Comparison of ENCODE assay signal across 17 mouse cellular contexts in genomic region chr8:88637092-88638000, GRCm38 (mm10). TPM values are rescaled to one million over a fixed set of nuclear protein-coding genes. Genes with fewer than 3 reads are reported as not detected.
DNase-seq lines count a peak whose midpoint lies in the region; ATAC-seq lines count a peak whose summit lies in the region.
"Had no signal": no experiment of that assay in that cellular context is flagged by ENCODE, and none has a peak within 500 bp of the region (broad histone marks: within the 10 kb centered on the region; RNA-seq: fewer than 3 reads in every experiment).

No protein-coding gene starts in this region.

- WGBS in forebrain, embryonic 15.5 days = 61% methylated on average over 9 of the region's 9 CpGs
- WGBS in intestine, embryonic 15.5 days = 79% methylated on average over 9 of the region's 9 CpGs

- DNase-seq in lung, postnatal 4 days = peak; percentile 43 to 54
- DNase-seq in lung, postnatal 10 days = no peak
- DNase-seq in gastrocnemius, postnatal 10 days = no peak
- DNase-seq: adrenal gland, postnatal 36 days; kidney, adult 2 months; kidney, postnatal 4 days; layer of hippocampus, postnatal 36 days had no signal

- H3K4me1 ChIP-seq in forebrain, embryonic 15.5 days = no peaks in the 10 kb centered on the region
- 0 out of 2 replicates have a peak, but pooled peaks cover 7% of the 10 kb centered on the region for H3K4me1 ChIP-seq in intestine, embryonic 15.5 days (replicated peaks)
- H3K4me1 ChIP-seq: neural tube, embryonic 13.5 days had no signal

- H3K9me3 ChIP-seq in forebrain, embryonic 15.5 days = no peaks in the 10 kb centered on the region
- no peaks in the 10 kb centered on the region for H3K9me3 ChIP-seq in intestine, embryonic 15.5 days
- H3K9me3 ChIP-seq: neural tube, embryonic 13.5 days had no signal

- no peak overlapping the region for H3K4me3 ChIP-seq in forebrain, embryonic 15.5 days
- no peak overlapping the region for H3K4me3 ChIP-seq in intestine, embryonic 15.5 days (replicated peaks)
- H3K4me3 ChIP-seq: heart, adult 2 months; neural tube, embryonic 13.5 days had no signal

- H3K27ac ChIP-seq in forebrain, embryonic 15.5 days (replicated peaks) = no peak overlapping the region
- no peak overlapping the region for H3K27ac ChIP-seq in intestine, embryonic 15.5 days
- H3K27ac ChIP-seq: heart, adult 2 months; hindbrain, embryonic 14.5 days; neural tube, embryonic 13.5 days had no signal

- no peak overlapping the region for H3K4me2 ChIP-seq in forebrain, embryonic 15.5 days (replicated peaks)
- H3K4me2 ChIP-seq in intestine, embryonic 15.5 days (replicated peaks) = no peak overlapping the region
- H3K4me2 ChIP-seq: hindbrain, embryonic 14.5 days; liver, embryonic 11.5 days; neural tube, embryonic 13.5 days had no signal

- ATAC-seq in common myeloid progenitor, adult 5-6 weeks (replicated peaks; ENCODE audit: low read depth, poor library complexity, severe bottlenecking) = peak; percentile 43
- peak; percentile 66 for ATAC-seq in neutrophil, adult 5-6 weeks (ENCODE audit: extremely low read depth, insufficient number of reproducible peaks, low FRiP score, poor library complexity, severe bottlenecking)
- no peak for ATAC-seq in forebrain, embryonic 15.5 days (replicated peaks)
- ATAC-seq in intestine, embryonic 15.5 days = no peak
- ATAC-seq: activated CD4-positive, CD25-positive, alpha-beta regulatory T cell, adult 4 months; forebrain, embryonic 14.5 days had no signal

- no peaks in the 10 kb centered on the region for H3K27me3 ChIP-seq in forebrain, embryonic 15.5 days
- no peaks in the 10 kb centered on the region for H3K27me3 ChIP-seq in intestine, embryonic 15.5 days (replicated peaks)
- H3K27me3 ChIP-seq: neural tube, embryonic 13.5 days had no signal

- no peak overlapping the region for H3K9ac ChIP-seq in forebrain, embryonic 15.5 days (replicated peaks)
- no peak overlapping the region for H3K9ac ChIP-seq in intestine, embryonic 15.5 days
- H3K9ac ChIP-seq: hindbrain, embryonic 14.5 days; neural tube, embryonic 13.5 days had no signal

- H3K36me3 ChIP-seq in forebrain, embryonic 15.5 days = no peaks in the 10 kb centered on the region
- no peaks in the 10 kb centered on the region for H3K36me3 ChIP-seq in intestine, embryonic 15.5 days
- H3K36me3 ChIP-seq: neural tube, embryonic 13.5 days had no signal

RNA-seq across cellular contexts. Expression of gene Snx20, which starts 1.4 kb away (rescaled TPM):
- 10.4 and 10.7 TPM in 2 replicates for total RNA-seq in common myeloid progenitor, adult 5-6 weeks (2017)
- 118 and 128 TPM in 2 replicates for total RNA-seq in neutrophil, adult 5-6 weeks (2017)
- polyA plus RNA-seq in forebrain, embryonic 15.5 days (2015; fragmentation: Nextera tagmentation; extraction: Ambion mirVana) = 0.81 and 1.2 TPM in 2 replicates
- 1 to 10 TPM in 1 of 2 experiments, under 1 TPM in 1; 0.63 to 1.1 TPM for total RNA-seq in gastrocnemius, postnatal 10 days (2021)
- polyA plus RNA-seq in intestine, embryonic 15.5 days (2015; fragmentation: Nextera tagmentation; extraction: Ambion mirVana) = 5.1 and 5.6 TPM in 2 replicates

RNA-seq across cellular contexts. Expression of gene Nod2, which starts 9.8 kb away (rescaled TPM):
- 0.14 TPM in 1 of 2 replicates, not detected in the other for total RNA-seq in common myeloid progenitor, adult 5-6 weeks (2017)
- 7.9 and 11.3 TPM in 2 replicates for total RNA-seq in neutrophil, adult 5-6 weeks (2017)
- polyA plus RNA-seq in forebrain, embryonic 15.5 days (2015; fragmentation: Nextera tagmentation; extraction: Ambion mirVana) = 0.15 and 0.20 TPM in 2 replicates
- 1 to 10 TPM; 1.1 to 1.4 TPM for total RNA-seq in gastrocnemius, postnatal 10 days (2021)
- polyA plus RNA-seq in intestine, embryonic 15.5 days (2015; fragmentation: Nextera tagmentation; extraction: Ambion mirVana) = 0.15 and 0.19 TPM in 2 replicates
- polyA plus RNA-seq: neural tube, embryonic 13.5 days had no signal

RNA-seq across cellular contexts. Expression of gene Cyld, which starts 59.5 kb away (rescaled TPM):
- total RNA-seq in common myeloid progenitor, adult 5-6 weeks (2017) = 41.7 and 43.0 TPM in 2 replicates
- 124 and 139 TPM in 2 replicates for total RNA-seq in neutrophil, adult 5-6 weeks (2017)
- polyA plus RNA-seq in forebrain, embryonic 15.5 days (2015; fragmentation: Nextera tagmentation; extraction: Ambion mirVana) = 14.3 and 16.8 TPM in 2 replicates
- total RNA-seq in gastrocnemius, postnatal 10 days (2021) = 10 to 100 TPM; 12.2 to 14.2 TPM
- polyA plus RNA-seq in intestine, embryonic 15.5 days (2015; fragmentation: Nextera tagmentation; extraction: Ambion mirVana) = 12.6 and 13.8 TPM in 2 replicates

Comparison
In these comparisons a context has a peak if more than half of its experiments do, and no peak if none do; other contexts are left out.
1. DNase-seq: peak in lung, postnatal 4 days (2 of 2); none in lung, postnatal 10 days (single experiment) and gastrocnemius, postnatal 10 days (single experiment).
2. ATAC-seq: peak in common myeloid progenitor, adult 5-6 weeks (single experiment) and neutrophil, adult 5-6 weeks (single experiment); none in forebrain, embryonic 15.5 days (single experiment) and intestine, embryonic 15.5 days (single experiment).
3. RNA of gene Snx20, which starts 1.4 kb away (total RNA-seq): 118 to 128 TPM in neutrophil, adult 5-6 weeks; 10.4 to 10.7 TPM in common myeloid progenitor, adult 5-6 weeks and 0.63 to 1.1 TPM in gastrocnemius, postnatal 10 days; every median in the first group is over 10 times any median in the second.